Mouse (Mus musculus): ENCODE measurements at regions not wholly inside any gene's neighbourhood (a gene's known extent, or its start where the extent isn't known, plus 50 kb on each side); places are given as distances from the start of the nearest gene placed in this dataset.

DNA sequence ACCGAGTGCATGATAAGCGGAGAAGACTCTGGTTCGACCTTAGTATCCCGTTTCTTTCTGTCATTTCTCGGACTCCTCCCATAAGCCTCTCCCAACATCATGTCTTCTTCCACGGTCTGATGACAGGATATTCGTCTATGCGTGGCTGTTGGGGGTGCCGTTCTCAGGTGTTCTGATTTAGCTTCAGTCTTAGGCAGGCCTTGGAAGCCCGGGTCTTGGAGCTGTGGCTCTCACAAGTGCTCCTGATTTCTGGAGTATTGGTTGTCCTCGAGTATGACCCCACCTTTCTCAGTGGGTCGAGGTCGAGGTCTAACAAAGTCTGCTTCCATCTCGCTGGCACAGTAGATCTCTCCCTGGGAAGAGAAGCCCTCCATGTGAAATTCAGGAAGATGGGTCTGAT, 264.6 kb upstream of the Cnr1 start:
- TF ChIP-seq CHD2 (IDR thresholded peaks at IDR 0.05; ENCODE audit: low read depth, low read length) (no peak), HCFC1 (IDR thresholded peaks at IDR 0.05; ENCODE audit: borderline replicate concordance, insufficient read depth, low read length) (no peak)

All from ES-E14 (cell line).